Mouse (Mus musculus) stomach, embryonic 15.5 days (tissue): ENCODE data around the gene Prdm12. TPM values are rescaled to one million over a fixed set of nuclear protein-coding genes. Genes with fewer than 3 reads are reported as not detected.

Source experiments
- ATAC-seq: fragments of 200-750 bp; cut with Nextera tagmentation; 2 replicates; pipeline ENCODE4 v1.8.0; 2017; ENCODE audit warnings: low read depth, moderate number of reproducible peaks, moderate TSS enrichment; ENCODE audit not compliant: insufficient read depth, low FRiP score
- H3K27ac ChIP-seq: fragments of 300-500 bp; sonication (generic); 2 replicates; pipeline ENCODE4 v1.5.1; 2015; ENCODE audit warnings: mild to moderate bottlenecking, inconsistent platforms
- H3K27me3 ChIP-seq: fragments of 300-500 bp; sonication (generic); replicated peaks from 2 replicates; pipeline ENCODE4 v1.6.1; 2015; ENCODE audit warnings: inconsistent platforms
- H3K36me3 ChIP-seq: fragments of 300-500 bp; sonication (generic); 2 replicates; pipeline ENCODE4 v1.6.1; 2015; ENCODE audit warnings: inconsistent platforms
- H3K4me1 ChIP-seq: fragments of 300-500 bp; sonication (generic); 2 replicates; pipeline ENCODE4 v1.6.1; 2015; ENCODE audit warnings: inconsistent platforms
- H3K4me2 ChIP-seq: fragments of 300-500 bp; sonication (generic); 2 replicates; pipeline ENCODE4 v1.6.1; 2015; ENCODE audit warnings: mild to moderate bottlenecking, inconsistent platforms
- H3K4me3 ChIP-seq: fragments of 300-500 bp; sonication (generic); replicated peaks from 2 replicates; pipeline ENCODE4 v1.5.1; 2015; ENCODE audit warnings: inconsistent platforms
- H3K9ac ChIP-seq: fragments of 300-500 bp; sonication (generic); 2 replicates; pipeline ENCODE4 v1.6.1; 2015; ENCODE audit warnings: inconsistent platforms
- H3K9me3 ChIP-seq: fragments of 300-500 bp; sonication (generic); 2 replicates; pipeline ENCODE4 v1.6.1; 2016; ENCODE audit warnings: inconsistent platforms
- WGBS: fragments of 180-500 bp; shearing (Covaris S2); methylation state at CpG from one replicate; pipeline ENCODE4 v1.1.7; 2015; 5-methylcytosine and 5-hydroxymethylcytosine counted together
- polyA plus RNA-seq: library from polyadenylated mRNA; unstranded; fragments of >200 nt; fragmentation: Nextera tagmentation; extraction: Ambion mirVana; gene quantifications from 2 replicates; pipeline ENCODE4 v1.2.1, GENCODE M21; 2015

Gene Prdm12
- polyA plus RNA-seq, 1 experiment from 2014 or later: not detected

DNA sequence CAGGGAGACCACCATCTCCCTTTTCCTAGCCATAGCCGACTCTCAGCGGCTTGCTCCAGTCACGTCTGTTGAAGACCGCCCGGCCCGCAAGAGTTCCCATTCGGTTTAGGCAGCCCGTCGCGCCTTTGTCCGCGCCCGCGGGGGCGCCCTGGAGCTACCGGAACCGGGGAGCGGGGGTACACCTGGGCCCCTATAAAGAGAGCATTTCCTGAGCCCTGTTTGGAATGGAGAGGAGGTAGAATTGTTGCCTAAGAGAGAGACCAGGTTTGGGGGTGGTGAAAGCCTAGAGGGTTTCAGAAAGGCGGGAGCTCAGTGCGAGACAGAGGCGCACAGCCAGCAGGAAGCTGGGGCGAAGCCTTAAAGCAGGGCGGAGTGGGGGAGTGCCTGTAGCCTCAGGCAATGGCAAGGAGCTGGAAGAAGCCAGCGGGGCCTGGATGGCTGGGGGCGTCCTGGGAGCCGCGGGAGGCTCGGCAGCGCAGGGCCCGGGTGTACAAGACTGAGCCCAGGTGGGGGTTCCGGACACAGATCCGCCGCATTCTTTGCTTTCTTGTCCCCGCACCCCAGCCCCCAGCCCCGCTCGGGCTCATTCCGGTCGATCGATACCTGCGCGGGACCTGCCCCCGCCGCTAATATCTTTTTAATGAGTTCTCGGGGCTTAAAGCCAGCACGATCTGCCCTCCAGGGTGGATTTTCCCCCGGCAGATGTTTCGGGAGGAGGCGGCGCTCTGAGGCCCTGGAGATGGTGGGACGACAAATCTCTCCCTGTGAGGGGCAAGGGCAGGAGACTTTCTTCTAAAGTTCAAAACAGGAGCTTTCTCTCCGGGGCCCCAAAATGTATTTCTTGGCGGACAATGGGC, 4.3 kb upstream of the Prdm12 start:
- Histone ChIP-seq H3K4me1 (peaks cover 32% of the 10 kb centered on the region), H3K27ac (no peak overlapping the region), H3K4me3 (peak overlapping the region; percentile 18), H3K9ac (no peak overlapping the region), H3K27me3 (peaks cover 83% of the 10 kb centered on the region), H3K4me2 (peak overlapping the region; percentile 33), H3K36me3 (no peaks in the 10 kb centered on the region), H3K9me3 (no peaks in the 10 kb centered on the region)
- no peak for ATAC-seq
- WGBS: under 1% methylated on average over 52 of the region's 52 CpGs

DNA sequence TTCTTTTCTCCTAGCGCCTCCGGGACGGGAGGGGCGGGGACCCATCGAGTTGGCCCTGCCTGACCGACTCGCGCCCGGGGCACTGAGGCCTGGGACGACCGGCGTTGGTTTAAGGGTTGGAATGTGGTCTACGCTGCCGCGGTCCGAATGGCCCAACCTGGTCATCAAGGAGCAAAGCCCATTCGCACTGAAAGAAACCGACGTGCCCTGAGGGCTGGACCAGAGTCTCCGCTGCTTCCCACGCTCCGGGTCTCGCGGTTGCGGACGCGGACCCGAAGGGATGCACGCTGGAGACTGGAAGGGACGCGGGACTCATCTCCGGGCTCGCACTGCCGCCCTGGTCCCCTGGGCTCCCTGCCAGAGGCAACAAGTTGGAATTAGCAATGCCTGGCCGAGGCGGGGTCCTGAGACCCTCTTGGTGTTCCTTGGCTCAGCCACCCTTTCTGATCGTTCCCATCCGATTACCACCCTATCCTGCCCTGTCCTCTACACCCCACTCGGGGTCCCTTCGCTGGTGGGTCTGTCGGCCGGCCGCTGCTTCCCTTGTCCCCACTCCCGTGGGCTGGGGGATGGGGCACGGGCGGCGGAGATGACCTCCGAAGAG, 3.6 kb upstream of the Prdm12 start:
- Histone ChIP-seq H3K36me3 (no peaks in the 10 kb centered on the region), H3K9me3 (no peaks in the 10 kb centered on the region), H3K9ac (no peak overlapping the region), H3K4me2 (peak overlapping the region; percentile 33), H3K4me1 (peaks cover 35% of the 10 kb centered on the region), H3K27ac (no peak overlapping the region), H3K4me3 (peak overlapping the region; percentile 18), H3K27me3 (peaks cover 90% of the 10 kb centered on the region)
- ATAC-seq: no peak
- WGBS: under 1% methylated on average over 48 of the region's 48 CpGs

DNA sequence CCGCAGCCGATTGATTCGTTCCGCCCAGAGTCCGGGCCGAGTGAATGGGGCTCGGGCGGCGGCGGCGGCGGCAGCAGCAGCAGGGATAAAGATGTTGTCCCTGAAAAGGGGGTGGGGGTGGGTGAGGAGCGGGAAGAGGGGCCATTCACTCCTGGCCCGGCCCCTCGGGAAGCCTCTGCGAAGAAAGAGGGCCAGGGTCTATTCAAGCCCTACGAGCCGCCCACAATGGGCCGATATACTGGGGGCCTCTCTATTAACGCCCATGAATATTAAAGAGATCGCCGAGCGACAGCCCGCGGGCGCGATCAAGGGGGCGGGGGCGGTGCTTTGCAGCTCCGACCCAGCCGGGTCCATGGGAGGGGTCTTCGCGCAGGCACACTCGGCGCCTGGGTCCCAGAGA, 3.1 kb upstream of the Prdm12 start:
- Histone ChIP-seq H3K27ac (no peak overlapping the region), H3K27me3 (peaks cover 95% of the 10 kb centered on the region), H3K4me2 (peak overlapping the region; percentile 33; the same call in 1 of the 2 replicates), H3K4me3 (peak overlapping the region; percentile 18), H3K9me3 (no peaks in the 10 kb centered on the region), H3K36me3 (no peaks in the 10 kb centered on the region), H3K4me1 (peaks cover 37% of the 10 kb centered on the region), H3K9ac (no peak overlapping the region)
- WGBS: under 1% methylated on average over 35 of the region's 35 CpGs
- no peak for ATAC-seq

DNA sequence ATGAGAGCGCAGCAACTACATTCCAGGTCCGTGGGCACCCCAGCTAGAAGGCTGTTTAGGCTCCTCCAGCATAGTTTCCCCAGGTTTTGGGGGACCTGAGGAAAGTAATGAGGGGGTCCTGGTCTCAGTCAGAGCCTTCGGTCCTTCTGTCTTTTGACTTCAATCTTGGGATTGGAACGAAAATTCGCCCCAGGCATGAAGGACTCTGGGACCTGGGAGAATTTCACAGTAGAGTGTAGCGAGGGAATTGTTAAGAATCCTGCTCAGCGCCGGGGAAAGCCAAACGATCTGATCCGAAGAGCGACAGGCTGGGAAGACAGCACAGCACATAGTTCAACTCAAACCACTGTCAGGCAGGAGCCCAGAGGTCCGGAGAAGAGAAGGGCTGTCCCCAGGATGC, 2.5 kb upstream of the Prdm12 start:
- Histone ChIP-seq H3K27ac (no peak overlapping the region), H3K4me2 (no peak overlapping the region), H3K4me3 (0 out of 2 replicates have a peak overlapping the region, but pooled peaks have one; percentile 18), H3K4me1 (peaks cover 40% of the 10 kb centered on the region), H3K27me3 (peaks cover 97% of the 10 kb centered on the region), H3K36me3 (no peaks in the 10 kb centered on the region), H3K9ac (no peak overlapping the region), H3K9me3 (no peaks in the 10 kb centered on the region)
- no peak for ATAC-seq
- WGBS: 1% methylated on average over 12 of the region's 12 CpGs

DNA sequence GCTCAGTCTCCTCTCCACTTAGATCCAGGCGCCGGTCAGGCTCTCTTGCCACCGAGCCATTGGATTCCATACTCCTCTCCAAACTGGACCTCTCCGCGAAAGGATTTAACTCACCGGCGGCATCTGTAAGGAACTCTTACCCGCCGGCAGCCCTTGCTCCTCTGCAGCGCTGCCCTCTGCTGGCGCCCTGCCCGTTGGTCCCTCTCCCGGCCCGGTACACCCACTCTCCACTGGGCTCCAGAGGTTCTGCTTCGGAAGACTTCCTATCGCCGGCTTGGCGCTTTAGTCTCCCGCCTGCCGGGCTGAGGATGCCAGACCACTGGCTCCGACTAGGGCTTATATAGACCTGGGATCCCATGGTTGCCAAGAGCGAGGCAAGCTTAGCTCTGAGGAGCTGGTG, 2.0 kb upstream of the Prdm12 start:
- under 1% methylated on average over 22 of the region's 22 CpGs for WGBS
- H3K36me3 ChIP-seq: no peaks in the 10 kb centered on the region
- H3K4me2 ChIP-seq: no peak overlapping the region
- ATAC-seq: no peak
- no peaks in the 10 kb centered on the region for H3K9me3 ChIP-seq
- H3K4me3 ChIP-seq: no peak overlapping the region
- peaks cover 40% of the 10 kb centered on the region for H3K4me1 ChIP-seq
- peaks cover 99% of the 10 kb centered on the region for H3K27me3 ChIP-seq
- no peak overlapping the region for H3K9ac ChIP-seq
- no peak overlapping the region for H3K27ac ChIP-seq

DNA sequence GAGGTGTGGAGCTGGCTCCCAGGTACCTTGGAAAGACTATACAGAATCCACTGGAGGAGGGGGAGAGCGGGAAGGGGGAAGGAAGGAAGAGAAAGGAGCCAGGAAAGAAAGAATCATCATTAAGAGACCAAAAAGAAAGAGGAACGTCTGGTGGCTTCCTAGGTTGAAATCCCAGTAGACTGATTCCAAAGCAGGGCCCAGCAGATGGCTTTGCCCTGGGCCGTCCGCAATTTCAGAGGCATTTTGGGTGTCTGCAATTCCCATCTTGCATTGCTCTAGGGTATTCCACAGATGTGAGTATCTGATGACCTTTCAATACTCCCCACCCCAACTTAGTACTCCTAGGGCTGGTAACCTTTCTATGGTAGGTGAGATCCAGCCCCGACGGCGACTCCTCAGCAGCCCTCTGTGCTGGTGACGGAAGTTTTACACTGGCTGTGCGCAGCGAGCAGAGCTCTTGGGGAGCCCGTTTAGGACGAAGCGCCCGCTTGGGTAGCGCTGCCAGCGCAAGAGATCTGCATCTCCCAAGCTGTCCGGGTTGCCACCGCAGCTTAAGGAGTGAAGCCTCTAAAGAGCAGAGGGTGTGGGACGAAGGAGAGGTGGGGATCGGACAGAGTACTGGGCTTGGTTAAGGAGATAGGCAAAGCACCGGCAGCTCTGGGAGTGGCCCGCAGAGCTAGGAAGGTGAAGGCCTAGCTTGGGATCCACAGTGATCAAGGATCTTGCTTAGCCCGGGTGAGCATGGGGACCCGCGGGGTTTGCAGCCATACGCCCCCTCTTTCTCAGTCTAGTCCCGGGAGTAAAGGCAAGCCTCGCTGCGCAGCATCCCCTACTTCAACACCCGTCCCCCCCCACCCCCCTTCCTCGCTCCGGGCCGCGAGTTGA, 1.0 kb upstream of the Prdm12 start:
- no peak for ATAC-seq
- H3K4me2 ChIP-seq: no peak overlapping the region
- no peak overlapping the region for H3K4me3 ChIP-seq
- H3K4me1 ChIP-seq: peaks cover 40% of the 10 kb centered on the region
- peaks cover 99% of the 10 kb centered on the region for H3K27me3 ChIP-seq
- WGBS: 2% methylated on average over 34 of the region's 34 CpGs
- no peak overlapping the region for H3K9ac ChIP-seq
- no peaks in the 10 kb centered on the region for H3K36me3 ChIP-seq
- H3K27ac ChIP-seq: no peak overlapping the region
- no peaks in the 10 kb centered on the region for H3K9me3 ChIP-seq

DNA sequence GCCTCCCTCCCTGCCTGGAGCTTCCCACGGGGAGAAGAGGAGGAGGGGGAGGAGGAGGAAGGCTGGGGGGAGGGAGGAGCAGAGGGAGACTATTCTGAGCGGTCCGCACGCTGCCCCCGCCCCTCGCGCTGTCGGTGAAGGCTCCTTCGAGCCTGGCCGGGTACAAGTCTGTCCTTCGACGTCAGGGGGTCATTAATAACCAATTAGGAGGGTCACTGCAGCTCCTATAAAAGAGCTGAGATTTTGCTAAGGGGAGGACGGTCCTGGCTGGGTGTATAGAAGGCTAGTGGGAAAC, 424 bp upstream of the Prdm12 start:
- WGBS: 0% methylated on average over 12 of the region's 13 CpGs
- ATAC-seq: no peak

DNA sequence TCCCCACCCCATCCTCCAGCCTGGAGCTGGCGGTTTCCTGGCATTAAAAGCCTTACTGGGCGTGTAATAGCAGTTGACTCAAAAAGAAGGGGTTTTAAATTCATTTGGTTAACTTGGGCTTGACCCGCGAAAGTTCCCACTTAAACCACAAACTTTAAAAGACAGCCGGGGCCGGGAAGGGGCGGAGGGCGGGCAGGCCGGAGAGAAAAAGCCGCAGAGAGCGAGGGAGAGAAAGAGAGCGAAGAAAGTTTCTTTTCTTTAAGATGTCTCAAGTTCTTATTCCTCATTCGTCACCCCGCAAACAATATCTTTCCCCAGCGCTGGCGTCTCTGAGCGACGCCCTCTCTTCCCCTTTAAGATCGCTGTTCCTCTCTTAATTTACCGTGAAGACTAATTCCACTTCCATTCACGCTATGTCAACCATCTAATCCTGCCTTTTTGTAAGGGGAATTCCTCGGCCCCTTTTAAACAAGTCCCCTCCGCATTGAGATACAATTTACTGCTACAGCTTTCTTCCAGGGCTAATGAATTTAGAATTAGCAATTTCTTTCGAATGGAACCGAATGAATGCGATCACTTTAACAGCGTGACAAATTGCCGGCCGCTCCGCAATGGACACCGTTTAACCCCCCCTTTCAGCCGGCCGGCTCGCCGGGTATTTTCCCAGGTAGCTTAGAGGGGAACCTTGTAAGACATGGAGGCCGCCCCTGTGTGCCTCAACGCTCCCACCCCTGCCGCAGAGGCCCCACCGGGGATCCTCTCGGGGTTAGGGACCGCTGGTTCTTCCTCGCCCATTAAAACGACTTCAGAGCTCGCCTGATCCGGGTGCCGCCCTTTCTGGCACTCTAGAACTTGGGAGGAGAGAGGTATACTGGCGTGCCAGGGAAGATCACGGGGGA, 1.0 kb downstream of the Prdm12 start:
- Histone ChIP-seq H3K27ac (no peak overlapping the region), H3K9me3 (no peaks in the 10 kb centered on the region), H3K4me1 (peaks cover 36% of the 10 kb centered on the region), H3K27me3 (peaks cover 96% of the 10 kb centered on the region), H3K9ac (no peak overlapping the region), H3K4me2 (no peak overlapping the region), H3K36me3 (no peaks in the 10 kb centered on the region), H3K4me3 (no peak overlapping the region)
- under 1% methylated on average over 48 of the region's 48 CpGs for WGBS
- no peak for ATAC-seq

More for the DNA sequence above, 424 bp upstream of the Prdm12 start:
- H3K4me1 ChIP-seq: peaks cover 40% of the 10 kb centered on the region
- H3K36me3 ChIP-seq: no peaks in the 10 kb centered on the region
- H3K27me3 ChIP-seq: peaks cover 99% of the 10 kb centered on the region
- no peaks in the 10 kb centered on the region for H3K9me3 ChIP-seq
- H3K4me3 ChIP-seq: no peak overlapping the region
- H3K4me2 ChIP-seq: no peak overlapping the region
- H3K9ac ChIP-seq: no peak overlapping the region
- no peak overlapping the region for H3K27ac ChIP-seq

DNA sequence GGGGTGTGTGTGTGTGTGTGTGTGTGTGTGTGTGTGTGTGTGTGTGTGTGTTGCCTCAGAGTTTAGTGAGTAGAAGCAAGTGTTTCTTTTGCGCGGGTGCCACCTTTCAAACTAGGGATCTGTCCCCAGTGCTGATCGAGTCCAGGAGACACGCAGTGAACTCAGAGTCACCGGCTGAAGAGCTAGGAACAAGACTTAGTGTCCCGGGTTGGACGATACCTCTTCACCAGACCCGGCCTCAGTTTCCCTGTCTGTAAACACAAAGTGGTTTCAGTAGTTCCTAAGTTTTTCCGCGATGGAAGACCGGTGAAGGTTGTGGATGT, 1.6 kb downstream of the Prdm12 start:
- Histone ChIP-seq H3K27me3 (peaks cover 97% of the 10 kb centered on the region), H3K4me3 (no peak overlapping the region), H3K36me3 (no peaks in the 10 kb centered on the region), H3K9me3 (no peaks in the 10 kb centered on the region), H3K27ac (no peak overlapping the region), H3K4me2 (no peak overlapping the region), H3K4me1 (peaks cover 30% of the 10 kb centered on the region), H3K9ac (no peak overlapping the region)
- under 1% methylated on average over 11 of the region's 11 CpGs for WGBS
- ATAC-seq: no peak

DNA sequence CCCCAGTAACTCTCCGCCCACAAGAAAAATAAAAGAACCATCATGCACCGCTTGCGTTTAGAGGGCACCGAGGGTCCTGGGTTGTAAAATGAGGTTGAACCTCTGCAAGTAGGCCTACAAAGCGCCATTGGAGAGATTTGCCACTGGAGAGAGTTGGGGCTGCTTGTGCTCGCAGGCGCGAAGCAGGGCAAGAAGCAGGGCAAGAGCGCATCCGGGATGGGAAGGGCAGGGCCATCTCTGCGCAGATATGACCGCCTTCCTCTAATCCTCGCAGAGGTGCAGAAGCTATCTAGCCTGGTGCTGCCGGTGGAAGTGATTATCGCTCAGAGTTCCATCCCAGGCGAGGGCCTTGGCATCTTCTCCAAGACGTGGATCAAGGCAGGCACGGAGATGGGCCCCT, 2.1 kb downstream of the Prdm12 start:
- Histone ChIP-seq H3K27ac (no peak overlapping the region), H3K4me2 (no peak overlapping the region), H3K36me3 (no peaks in the 10 kb centered on the region), H3K27me3 (peaks cover 97% of the 10 kb centered on the region), H3K9ac (no peak overlapping the region), H3K9me3 (no peaks in the 10 kb centered on the region), H3K4me1 (peaks cover 25% of the 10 kb centered on the region), H3K4me3 (no peak overlapping the region)
- 6% methylated on average over 18 of the region's 18 CpGs for WGBS
- no peak for ATAC-seq
